Mouse (Mus musculus): ENCODE measurements at regions not wholly inside any gene's neighbourhood (a gene's known extent, or its start where the extent isn't known, plus 50 kb on each side); places are given as distances from the start of the nearest gene placed in this dataset.

DNA sequence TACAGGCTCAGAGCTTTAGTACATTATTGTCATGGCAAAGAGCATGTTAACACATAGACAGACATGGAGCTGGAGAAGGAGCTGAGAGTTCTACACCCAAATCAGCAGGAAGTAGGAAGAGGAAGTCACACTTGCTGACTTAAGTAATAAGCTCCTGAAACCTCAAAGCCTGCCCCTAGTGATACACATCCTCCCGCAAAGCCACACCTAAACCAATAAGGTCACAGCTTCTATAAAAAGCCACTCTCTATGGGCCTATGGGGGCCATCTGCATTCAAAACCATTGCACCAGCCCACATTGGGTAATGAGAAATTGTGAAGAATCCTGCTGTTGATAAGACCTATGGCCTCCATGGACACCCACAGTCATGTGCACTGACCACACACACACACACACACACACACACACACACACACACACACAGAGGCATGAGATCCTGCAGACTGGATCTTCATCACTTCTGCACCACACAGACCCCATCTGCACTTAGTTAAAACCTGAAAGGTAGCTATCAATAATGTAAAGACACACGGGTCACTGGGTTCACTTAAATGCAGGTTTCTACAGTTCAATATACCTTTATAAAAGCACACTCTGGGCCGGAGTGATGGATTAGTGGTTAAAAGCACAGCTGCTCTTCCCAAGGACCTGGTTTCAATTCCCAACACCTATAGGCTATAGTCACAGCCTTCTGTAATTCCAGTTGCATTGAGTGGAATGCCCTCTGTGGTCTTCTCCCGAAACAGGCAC is 230.0 kb upstream of the Lrig3 start:
- Histone ChIP-seq H3K9ac (ENCODE audit: insufficient read depth, low read depth) (no peak overlapping the region), H3K4me2 (ENCODE audit: insufficient read depth, low read depth, poor library complexity, severe bottlenecking) (no peak overlapping the region), H3K79me2 (replicated peaks; ENCODE audit: control insufficient read depth, extremely low read depth, insufficient read depth, poor library complexity, severe bottlenecking) (no peaks in the 10 kb centered on the region), H3K27ac (ENCODE audit: insufficient read depth, low read depth) (no peak overlapping the region), H3K27me3 (replicated peaks) (no peaks in the 10 kb centered on the region), H3K9me3 (replicated peaks; ENCODE audit: low read length) (peaks cover 71% of the 10 kb centered on the region), H3K36me3 (replicated peaks in 1 of 2; ENCODE audit: control insufficient read depth in 1 of 2, insufficient read depth in 1 of 2, low read length in 1 of 2) (no peaks in the 10 kb centered on the region), H3K4me3 (replicated peaks in 1 of 3; ENCODE audit: low read depth in 2 of 3, low read length in 2 of 3, poor library complexity in 1 of 3) (no peak overlapping the region), H3K4me1 (ENCODE audit: control insufficient read depth in 1 of 2, insufficient read depth in 2 of 2) (no peaks in the 10 kb centered on the region)
- dilution Hi-C loops (cut with MboI; ENCODE audit: extremely low pct_ligation_motif_present, extremely low pct_unique_long_range_greater_than_20kb, low sequenced_read_pairs), result no loop called here
- in situ Hi-C loops (cut with MboI; ENCODE audit: low pct_ligation_motif_present, low pct_unique_long_range_greater_than_20kb, low sequenced_read_pairs), result no loop called here
- no peak for DNase-seq (ENCODE audit: extremely low read depth)
- TF ChIP-seq CHD2 (IDR thresholded peaks at IDR 0.05; ENCODE audit: low read length) (no peak), PAX5 (IDR thresholded peaks at IDR 0.05; ENCODE audit: low read length) (no peak), CTCF (conservative IDR thresholded peaks at IDR 0.05 in 1 of 2, IDR thresholded peaks at IDR 0.05 in 1 of 2; ENCODE audit: low read depth in 2 of 2, low read length in 2 of 2) (no peak), ZC3H11A (IDR thresholded peaks at IDR 0.05; ENCODE audit: low read depth, low read length) (no peak), RCOR1 (conservative IDR thresholded peaks at IDR 0.05; ENCODE audit: low read depth, low read length) (no peak), JUN (IDR thresholded peaks at IDR 0.05; ENCODE audit: insufficient read depth, low read depth, low read length) (no peak), SIN3A (IDR thresholded peaks at IDR 0.05; ENCODE audit: low read length) (no peak), MEF2A (IDR thresholded peaks at IDR 0.05; ENCODE audit: borderline replicate concordance, low read depth, low read length) (no peak), USF1 (IDR thresholded peaks at IDR 0.05; ENCODE audit: low read depth, low read length) (no peak), HCFC1 (IDR thresholded peaks at IDR 0.05; ENCODE audit: low read depth, low read length) (no peak), MXI1 (IDR thresholded peaks at IDR 0.05; ENCODE audit: low read depth, low read length) (no peak), JUND (conservative IDR thresholded peaks at IDR 0.05; ENCODE audit: low read depth, low read length) (no peak), ZNF384 (IDR thresholded peaks at IDR 0.05; ENCODE audit: low read depth, low read length) (no peak), NRF1 (IDR thresholded peaks at IDR 0.05; ENCODE audit: low read depth, low read length) (no peak), USF2 (conservative IDR thresholded peaks at IDR 0.05; ENCODE audit: low read depth, low read length) (no peak), TBP (conservative IDR thresholded peaks at IDR 0.05; ENCODE audit: low read depth, low read length) (no peak), TCF12 (IDR thresholded peaks at IDR 0.05; ENCODE audit: low read depth, low read length) (no peak), SMC3 (IDR thresholded peaks at IDR 0.05; ENCODE audit: low read depth, low read length) (no peak)

GRCm38 (mm10) chr10:125743181-125743580 is 222.8 kb upstream of the Lrig3 start:
- no peaks in the 10 kb centered on the region for H3K36me3 ChIP-seq (replicated peaks in 1 of 2; ENCODE audit: control insufficient read depth in 1 of 2, insufficient read depth in 1 of 2, low read length in 1 of 2)
- H3K4me2 ChIP-seq (ENCODE audit: insufficient read depth, low read depth, poor library complexity, severe bottlenecking), result no peak overlapping the region
- H3K4me1 ChIP-seq (ENCODE audit: control insufficient read depth in 1 of 2, insufficient read depth in 2 of 2), result no peaks in the 10 kb centered on the region
- no peak overlapping the region for H3K4me3 ChIP-seq (replicated peaks in 1 of 3; ENCODE audit: low read depth in 2 of 3, low read length in 2 of 3, poor library complexity in 1 of 3)
- dilution Hi-C loops (cut with MboI; ENCODE audit: extremely low pct_ligation_motif_present, extremely low pct_unique_long_range_greater_than_20kb, low sequenced_read_pairs), result no loop called here
- H3K79me2 ChIP-seq (replicated peaks; ENCODE audit: control insufficient read depth, extremely low read depth, insufficient read depth, poor library complexity, severe bottlenecking), result no peaks in the 10 kb centered on the region
- H3K27me3 ChIP-seq (replicated peaks), result no peaks in the 10 kb centered on the region
- in situ Hi-C loops (cut with MboI; ENCODE audit: low pct_ligation_motif_present, low pct_unique_long_range_greater_than_20kb, low sequenced_read_pairs), result no loop called here
- peaks cover 69% of the 10 kb centered on the region for H3K9me3 ChIP-seq (replicated peaks; ENCODE audit: low read length)
- TF ChIP-seq ZC3H11A (IDR thresholded peaks at IDR 0.05; ENCODE audit: low read depth, low read length), result no peak
- TF ChIP-seq MYC (IDR thresholded peaks at IDR 0.05; ENCODE audit: low read depth, low read length), result no peak
- no peak for TF ChIP-seq SIN3A (IDR thresholded peaks at IDR 0.05; ENCODE audit: low read length)
- TF ChIP-seq IRF4 (IDR thresholded peaks at IDR 0.05; ENCODE audit: low read depth, low read length), result no peak
- TF ChIP-seq USF2 (conservative IDR thresholded peaks at IDR 0.05; ENCODE audit: low read depth, low read length), result no peak
- no peak for TF ChIP-seq MAZ (IDR thresholded peaks at IDR 0.05; ENCODE audit: low read depth, low read length)
- TF ChIP-seq KAT2A (IDR thresholded peaks at IDR 0.05; ENCODE audit: insufficient replicate concordance, low read length), result no peak
- no peak for TF ChIP-seq ZMIZ1 (IDR thresholded peaks at IDR 0.05; ENCODE audit: low read depth, low read length)
- no peak for TF ChIP-seq HCFC1 (IDR thresholded peaks at IDR 0.05; ENCODE audit: low read depth, low read length)
- no peak for TF ChIP-seq POLR2AphosphoS2 (IDR thresholded peaks at IDR 0.05; ENCODE audit: low read depth, low read length)
- no peak for TF ChIP-seq MXI1 (IDR thresholded peaks at IDR 0.05; ENCODE audit: low read depth, low read length)
- TF ChIP-seq MAX (IDR thresholded peaks at IDR 0.05; ENCODE audit: low read length), result no peak
- no peak for DNase-seq (ENCODE audit: extremely low read depth)
- H3K27ac ChIP-seq (ENCODE audit: insufficient read depth, low read depth), result no peak overlapping the region
- no peak overlapping the region for H3K9ac ChIP-seq (ENCODE audit: insufficient read depth, low read depth)

Measured in CH12.LX (cell line).